Mouse (Mus musculus) midbrain, postnatal 0 days (tissue): ENCODE results near the gene Gm21992. TPM values are rescaled to one million over a fixed set of nuclear protein-coding genes. Genes with fewer than 3 reads are reported as not detected.
A peak's percentile ranks its signal among the peaks of the same experiment; 100 is the strongest.

Experiments
- ATAC-seq: fragments of 200-750 bp; cut with Nextera tagmentation; 2 replicates; pipeline ENCODE4 v1.8.0; 2017; ENCODE audit warnings: moderate number of reproducible peaks, mild to moderate bottlenecking, moderate TSS enrichment, moderate library complexity; ENCODE audit not compliant: low FRiP score
- DNase-seq: peaks from one replicate; pipeline ENCODE4 v3.0.0-alpha.2; 2015; ENCODE audit warnings: low spot score
- H3K27ac ChIP-seq: fragments of 300-500 bp; sonication (generic); 2 replicates; pipeline ENCODE4 v1.5.1; 2014; ENCODE audit warnings: low read depth, mild to moderate bottlenecking, low read length, mixed read lengths
- H3K27me3 ChIP-seq: fragments of 300-500 bp; sonication (generic); 2 replicates; pipeline ENCODE4 v1.6.1; 2014; ENCODE audit warnings: low read length, control low read depth, mixed read lengths; ENCODE audit not compliant: insufficient read depth
- H3K36me3 ChIP-seq: fragments of 300-500 bp; sonication (generic); 2 replicates; pipeline ENCODE4 v1.6.1; 2014; ENCODE audit warnings: low read length, control low read depth, mixed read lengths; ENCODE audit not compliant: insufficient read depth
- H3K4me1 ChIP-seq: fragments of 300-500 bp; sonication (generic); 2 replicates; pipeline ENCODE4 v1.6.1; 2014; ENCODE audit warnings: mild to moderate bottlenecking, control low read depth, antibody characterized with exemption, low read length, mixed read lengths; ENCODE audit not compliant: insufficient read depth
- H3K4me2 ChIP-seq: fragments of 300-500 bp; sonication (generic); 2 replicates; pipeline ENCODE4 v1.6.1; 2014; ENCODE audit warnings: low read depth, mild to moderate bottlenecking, low read length, mixed read lengths; ENCODE audit not compliant: poor library complexity, severe bottlenecking
- H3K4me3 ChIP-seq: fragments of 300-500 bp; sonication (generic); 2 replicates; pipeline ENCODE4 v1.5.1; 2014; ENCODE audit warnings: low read depth, mild to moderate bottlenecking, low read length, moderate library complexity
- H3K9ac ChIP-seq: fragments of 300-500 bp; sonication (generic); replicated peaks from 2 replicates; pipeline ENCODE4 v1.6.1; 2014; ENCODE audit warnings: mild to moderate bottlenecking, low read length, moderate library complexity, mixed read lengths; ENCODE audit not compliant: poor library complexity, severe bottlenecking
- H3K9me3 ChIP-seq: fragments of 300-500 bp; sonication (generic); 2 replicates; pipeline ENCODE4 v1.6.1; 2016; ENCODE audit warnings: low read length, control low read depth
- CTCF ChIP-seq: IDR thresholded peaks from 2 replicates; pipeline ENCODE4 v1.5.1; 2016; ENCODE audit warnings: antibody characterized with exemption, mild to moderate bottlenecking
- WGBS: fragments of 180-500 bp; shearing (Covaris S2); extraction: QIAGEN DNeasy Blood & Tissue Kit; methylation state at CpG from one replicate; pipeline ENCODE4 v1.1.7; 2014; 5-methylcytosine and 5-hydroxymethylcytosine counted together
- polyA plus RNA-seq: library from polyadenylated mRNA; unstranded; fragments of >200 nt; fragmentation: Nextera tagmentation; extraction: Ambion mirVana; gene quantifications from 2 replicates; pipeline ENCODE4 v1.2.1, GENCODE M21; 2015
- total RNA-seq: library from RNA; depleted of rRNA; stranded (reverse); fragments of >200 nt; gene quantifications from 2 replicates; pipeline ENCODE4 v1.2.3, GENCODE M21; 2014

The Gm21992 gene
- total and polyA plus RNA-seq, 2 experiments from 2014 or later: 8.1 to 17.9 TPM

- peak; percentile 97 for DNase-seq
- Histone ChIP-seq H3K4me1 (peaks cover 10% of the 10 kb centered on the region), H3K36me3 (no peaks in the 10 kb centered on the region), H3K27ac (peak within 1 kb of the TSS; percentile 38; the same call in 1 of the 2 replicates), H3K4me2 (peak within 1 kb of the TSS; percentile 96), H3K9ac (peak within 1 kb of the TSS; percentile 64), H3K9me3 (no peaks in the 10 kb centered on the region), H3K27me3 (peaks cover 18% of the 10 kb centered on the region), H3K4me3 (peak within 1 kb of the TSS; percentile 63)
- 1% methylated on average over 25 of the region's 25 CpGs for WGBS
- ATAC-seq: peak; percentile 96
- TF ChIP-seq CTCF: no peak
Measured at GRCm38 (mm10) chr19:4839149-4839548, 27.7 kb upstream of the Gm21992 start, which contains the start of the genes Ccs and Ccdc87. Gene Ccs, minus strand, starts transcription at chr19:4839332. Gene Ccdc87, plus strand, starts transcription at chr19:4839366.

DNA sequence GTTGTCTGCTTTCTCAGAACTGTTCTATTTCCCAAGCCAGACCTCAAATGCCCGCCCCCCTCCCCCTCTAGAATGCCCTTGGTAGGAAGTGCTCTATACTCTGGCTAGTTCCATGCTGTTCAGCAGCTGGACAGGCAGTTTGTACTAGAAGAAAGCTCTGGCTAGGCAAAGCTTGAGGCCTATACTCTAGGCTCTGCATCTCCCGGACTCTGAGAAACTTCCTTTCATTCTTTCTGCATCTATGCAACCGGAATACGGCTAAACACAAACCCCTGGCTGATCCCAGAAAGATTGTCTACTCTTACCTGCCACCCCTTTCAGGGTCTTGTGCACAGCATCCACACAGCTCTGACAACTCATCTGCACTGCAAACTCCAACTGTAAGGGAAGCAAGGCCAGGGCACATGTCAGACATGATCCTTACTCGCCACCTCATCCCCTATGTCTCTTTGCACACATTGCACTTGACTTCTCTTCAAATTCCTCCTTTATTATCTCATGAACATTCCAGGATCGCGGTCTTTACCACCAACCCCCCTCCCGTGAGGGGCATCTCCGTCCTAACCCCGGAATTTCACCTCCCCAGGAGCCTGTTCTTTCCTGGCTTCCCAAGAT, 27.2 kb upstream of the Gm21992 start:
- no peak for TF ChIP-seq CTCF
- H3K9me3 ChIP-seq: no peaks in the 10 kb centered on the region
- H3K4me1 ChIP-seq: peaks cover 10% of the 10 kb centered on the region
- WGBS: 29% methylated on average over 10 of the region's 10 CpGs
- H3K27me3 ChIP-seq: peaks cover 18% of the 10 kb centered on the region
- H3K36me3 ChIP-seq: no peaks in the 10 kb centered on the region
- peak overlapping the region; percentile 64 for H3K9ac ChIP-seq
- peak overlapping the region; percentile 63 for H3K4me3 ChIP-seq
- no peak; the same call in 1 of the 2 replicates for ATAC-seq
- peak overlapping the region; percentile 96 for H3K4me2 ChIP-seq
- H3K27ac ChIP-seq: peak overlapping the region; percentile 38; the same call in 1 of the 2 replicates
- DNase-seq: no peak

- Histone ChIP-seq H3K9ac (no peak overlapping the region), H3K4me3 (no peak overlapping the region), H3K9me3 (no peaks in the 10 kb centered on the region), H3K4me2 (no peak overlapping the region), H3K36me3 (no peaks in the 10 kb centered on the region), H3K27me3 (peaks cover 18% of the 10 kb centered on the region), H3K4me1 (peaks cover 10% of the 10 kb centered on the region), H3K27ac (no peak overlapping the region)
- 93% methylated on average over 6 of the region's 6 CpGs for WGBS
- DNase-seq: no peak
- ATAC-seq: no peak
- TF ChIP-seq CTCF: no peak
Measured at GRCm38 (mm10) chr19:4837049-4837448, 25.6 kb upstream of the Gm21992 start.

- Histone ChIP-seq H3K4me3 (no peak overlapping the region), H3K4me1 (peaks cover 10% of the 10 kb centered on the region), H3K4me2 (no peak overlapping the region), H3K36me3 (no peaks in the 10 kb centered on the region), H3K9me3 (no peaks in the 10 kb centered on the region), H3K27me3 (peaks cover 9% of the 10 kb centered on the region), H3K9ac (no peak overlapping the region), H3K27ac (no peak overlapping the region)
- 79% methylated on average over 2 of the region's 2 CpGs for whole genome bisulfite sequencing
- ATAC-seq (no peak), DNase-seq (no peak)
- TF ChIP-seq CTCF: no peak
Measured at GRCm38 (mm10) chr19:4836096-4836495, 24.7 kb upstream of the Gm21992 start.

DNA sequence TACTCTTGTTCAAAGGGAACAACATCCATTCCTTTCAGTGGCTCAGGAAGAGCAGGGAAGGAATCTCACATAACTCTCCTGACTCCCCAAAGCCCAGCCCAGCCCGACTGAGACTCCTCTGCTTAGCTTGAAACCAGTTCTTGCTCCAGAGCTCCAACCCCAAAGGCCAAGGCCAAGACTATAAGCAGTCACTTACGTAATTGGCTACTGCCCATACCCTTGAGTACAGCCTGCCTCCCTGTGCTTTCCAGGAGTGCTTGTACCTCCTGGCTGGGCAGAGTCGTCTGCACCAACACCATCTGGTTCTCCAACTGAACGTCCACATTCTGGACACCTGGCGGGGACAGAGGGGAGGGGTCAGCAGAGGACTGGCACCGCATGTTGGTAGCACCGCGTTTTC, 22.6 kb upstream of the Gm21992 start:
- no peak for TF ChIP-seq CTCF

GRCm38 (mm10) chr19:4829156-4829555, 17.7 kb upstream of the Gm21992 start:
- 57% methylated on average over 7 of the region's 7 CpGs for WGBS
- TF ChIP-seq CTCF: no peak
- Histone ChIP-seq H3K4me1 (no peaks in the 10 kb centered on the region), H3K36me3 (peaks cover 19% of the 10 kb centered on the region), H3K9me3 (no peaks in the 10 kb centered on the region), H3K27ac (no peak overlapping the region), H3K4me3 (no peak overlapping the region), H3K9ac (no peak overlapping the region), H3K4me2 (no peak overlapping the region), H3K27me3 (no peaks in the 10 kb centered on the region)
- peak; percentile 78 for DNase-seq
- ATAC-seq: no peak

More for the DNA sequence above, 22.6 kb upstream of the Gm21992 start:
- ATAC-seq: no peak
- H3K27me3 ChIP-seq: no peaks in the 10 kb centered on the region
- H3K4me1 ChIP-seq: peaks cover 8% of the 10 kb centered on the region; the same call in 1 of the 2 replicates
- H3K9me3 ChIP-seq: no peaks in the 10 kb centered on the region
- H3K4me3 ChIP-seq: no peak overlapping the region
- no peak overlapping the region for H3K27ac ChIP-seq
- 88% methylated on average over 8 of the region's 8 CpGs for WGBS
- H3K9ac ChIP-seq: no peak overlapping the region
- no peak overlapping the region for H3K4me2 ChIP-seq
- DNase-seq: no peak
- 0 out of 2 replicates have a peak, but pooled peaks cover 2% of the 10 kb centered on the region for H3K36me3 ChIP-seq
